Mouse (Mus musculus): Measurements from ENCODE around the gene Rev3l.
A peak's percentile ranks its signal among the peaks of the same experiment; 100 is the strongest.

GRCm38 (mm10) chr10:39811507-39811906 lies 79.6 kb downstream of the Rev3l start:
- peak; percentile 52; the same call in 1 of the 2 replicates for TF ChIP-seq CTCF (IDR thresholded peaks at IDR 0.05; ENCODE audit: control insufficient read depth, insufficient read depth, insufficient replicate concordance, low read depth, low read length)
- no peak for TF ChIP-seq POLR2A (IDR thresholded peaks at IDR 0.05; ENCODE audit: control insufficient read depth, low read depth, low read length)

Data from testis, adult 2 months (tissue).